Comparison of ENCODE assay signal across 18 mouse cellular contexts in genomic region chr4:10285562-10285961, GRCm38 (mm10).
A peak's percentile ranks its signal among the peaks of the same experiment; 100 is the strongest.
DNase-seq lines count a peak whose midpoint lies in the region; ATAC-seq and TF ChIP-seq lines count a peak whose summit lies in the region.
"Had no signal": no experiment of that assay in that cellular context is flagged by ENCODE, and none has a peak within 500 bp of the region (broad histone marks: within the 10 kb centered on the region; RNA-seq: fewer than 3 reads in every experiment).

No protein-coding gene starts in this region.

- H3K4me3 ChIP-seq in heart, embryonic 12.5 days, result no peak overlapping the region
- H3K4me3 ChIP-seq in kidney, postnatal 0 days (replicated peaks; ENCODE audit: low read depth, low read length), result no peak overlapping the region
- no peak overlapping the region for H3K4me3 ChIP-seq in embryonic facial prominence, embryonic 10.5 days
- H3K4me3 ChIP-seq in lung, postnatal 0 days (ENCODE audit: low read depth, low read length), result no peak overlapping the region
- H3K4me3 ChIP-seq: forebrain, embryonic 15.5 days; gastrocnemius, adult 2 months; heart, adult 2 months; neural tube, embryonic 13.5 days had no signal

- WGBS in heart, embryonic 12.5 days, result 41% methylated on average over 2 of the region's 2 CpGs
- 52% methylated on average over 2 of the region's 2 CpGs for WGBS in kidney, postnatal 0 days
- 66% methylated on average over 2 of the region's 2 CpGs for WGBS in embryonic facial prominence, embryonic 10.5 days
- WGBS in lung, postnatal 0 days, result 27% methylated on average over 2 of the region's 2 CpGs

- H3K27me3 ChIP-seq in heart, embryonic 12.5 days (replicated peaks), result no peaks in the 10 kb centered on the region
- H3K27me3 ChIP-seq in kidney, postnatal 0 days (ENCODE audit: insufficient read depth, low read length), result no peaks in the 10 kb centered on the region
- no peaks in the 10 kb centered on the region for H3K27me3 ChIP-seq in embryonic facial prominence, embryonic 10.5 days (replicated peaks; ENCODE audit: low read depth, poor library complexity, severe bottlenecking)
- no peaks in the 10 kb centered on the region for H3K27me3 ChIP-seq in lung, postnatal 0 days (replicated peaks; ENCODE audit: insufficient read depth, low read length)
- H3K27me3 ChIP-seq: forebrain, embryonic 15.5 days; neural tube, embryonic 13.5 days had no signal

- TF ChIP-seq EP300 in lung, postnatal 0 days (IDR thresholded peaks at IDR 0.05), result no peak

- H3K4me2 ChIP-seq in heart, embryonic 12.5 days, result no peak overlapping the region
- H3K4me2 ChIP-seq in kidney, postnatal 0 days (ENCODE audit: low read length), result no peak overlapping the region
- H3K4me2 ChIP-seq in lung, postnatal 0 days (replicated peaks; ENCODE audit: low read depth, low read length), result no peak overlapping the region
- H3K4me2 ChIP-seq: forebrain, embryonic 15.5 days; neural tube, embryonic 13.5 days had no signal

- DNase-seq in heart, adult 8-10 months (ENCODE audit: low spot score), result no peak
- peak; percentile 31 for DNase-seq in kidney, postnatal 0 days (ENCODE audit: low spot score)
- DNase-seq in kidney, postnatal 25 days, result no peak
- peak; percentile 9 for DNase-seq in embryonic facial prominence, embryonic 10.5 days (ENCODE audit: low spot score)
- DNase-seq in lung, postnatal 0 days (ENCODE audit: low spot score), result peak; percentile 62
- DNase-seq in Muller cell, postnatal 12 days (ENCODE audit: inconsistent ontology term), result no peak
- no peak for DNase-seq in frontal cortex, postnatal 25 days (ENCODE audit: low spot score in 2 of 2)
- DNase-seq: adrenal gland, postnatal 36 days; cerebellum, postnatal 10 days; gastrocnemius, adult 2 months; layer of hippocampus, postnatal 36 days had no signal

- H3K9me3 ChIP-seq in heart, embryonic 12.5 days (replicated peaks), result no peaks in the 10 kb centered on the region
- no peaks in the 10 kb centered on the region for H3K9me3 ChIP-seq in kidney, postnatal 0 days (replicated peaks; ENCODE audit: low read length)
- no peaks in the 10 kb centered on the region for H3K9me3 ChIP-seq in embryonic facial prominence, embryonic 10.5 days
- H3K9me3 ChIP-seq in lung, postnatal 0 days (ENCODE audit: low read length), result no peaks in the 10 kb centered on the region
- H3K9me3 ChIP-seq: forebrain, embryonic 15.5 days; neural tube, embryonic 13.5 days had no signal

- no peak overlapping the region for H3K9ac ChIP-seq in heart, embryonic 12.5 days
- no peak overlapping the region for H3K9ac ChIP-seq in kidney, postnatal 0 days (ENCODE audit: low read depth, low read length)
- H3K9ac ChIP-seq in lung, postnatal 0 days (replicated peaks; ENCODE audit: low read depth), result no peak overlapping the region
- H3K9ac ChIP-seq: forebrain, embryonic 15.5 days; liver, embryonic 14.5 days; neural tube, embryonic 13.5 days had no signal

- TF ChIP-seq CTCF in kidney, postnatal 0 days (IDR thresholded peaks at IDR 0.05; ENCODE audit: low read depth), result no peak
- TF ChIP-seq CTCF in lung, postnatal 0 days (IDR thresholded peaks at IDR 0.05), result no peak

- peak; percentile 22; the same call in 1 of the 2 replicates for ATAC-seq in heart, embryonic 12.5 days (ENCODE audit: insufficient number of reproducible peaks, low FRiP score)
- no peak for ATAC-seq in kidney, postnatal 0 days (replicated peaks; ENCODE audit: low FRiP score, low read depth)
- ATAC-seq in lung, postnatal 0 days, result peak; percentile 32; the same call in 1 of the 2 replicates
- ATAC-seq: activated CD4-positive, CD25-positive, alpha-beta regulatory T cell, adult 4 months; forebrain, embryonic 15.5 days; hindbrain, postnatal 0 days had no signal

- H3K4me1 ChIP-seq in heart, embryonic 12.5 days (replicated peaks), result no peaks in the 10 kb centered on the region
- H3K4me1 ChIP-seq in kidney, postnatal 0 days (replicated peaks; ENCODE audit: insufficient read depth, low read length), result no peaks in the 10 kb centered on the region
- H3K4me1 ChIP-seq in embryonic facial prominence, embryonic 10.5 days, result peaks cover 11% of the 10 kb centered on the region
- H3K4me1 ChIP-seq in lung, postnatal 0 days (ENCODE audit: insufficient read depth, low read depth, low read length), result no peaks in the 10 kb centered on the region
- H3K4me1 ChIP-seq: forebrain, embryonic 15.5 days; neural tube, embryonic 13.5 days had no signal

- H3K27ac ChIP-seq in heart, embryonic 12.5 days (ENCODE audit: poor library complexity, severe bottlenecking), result no peak overlapping the region
- H3K27ac ChIP-seq in kidney, postnatal 0 days, result no peak overlapping the region
- H3K27ac ChIP-seq in embryonic facial prominence, embryonic 10.5 days (replicated peaks), result no peak overlapping the region
- H3K27ac ChIP-seq in lung, postnatal 0 days (ENCODE audit: low read length), result no peak overlapping the region
- H3K27ac ChIP-seq: forebrain, embryonic 15.5 days; gastrocnemius, adult 2 months; heart, adult 2 months; hindbrain, postnatal 0 days; liver, embryonic 14.5 days; neural tube, embryonic 13.5 days had no signal

- no peaks in the 10 kb centered on the region for H3K36me3 ChIP-seq in heart, embryonic 12.5 days
- H3K36me3 ChIP-seq in kidney, postnatal 0 days (ENCODE audit: insufficient read depth, low read length), result no peaks in the 10 kb centered on the region
- no peaks in the 10 kb centered on the region for H3K36me3 ChIP-seq in embryonic facial prominence, embryonic 10.5 days (replicated peaks)
- H3K36me3 ChIP-seq in lung, postnatal 0 days (ENCODE audit: insufficient read depth, low read length), result no peaks in the 10 kb centered on the region
- H3K36me3 ChIP-seq: forebrain, embryonic 15.5 days; neural tube, embryonic 13.5 days had no signal

Comparison
In these comparisons a context has a peak if more than half of its experiments do, and no peak if none do; other contexts are left out.
1. DNase-seq: peak in kidney, postnatal 0 days (single experiment), embryonic facial prominence, embryonic 10.5 days (single experiment) and lung, postnatal 0 days (single experiment); none in heart, adult 8-10 months (single experiment), kidney, postnatal 25 days (0 of 2), Muller cell, postnatal 12 days (single experiment) and frontal cortex, postnatal 25 days (0 of 2).